Mouse (Mus musculus) midbrain, embryonic 11.5 days (tissue): ENCODE measurements at regions not wholly inside any gene's neighbourhood (a gene's known extent, or its start where the extent isn't known, plus 50 kb on each side); places are given as distances from the start of the nearest gene placed in this dataset.

ENCODE experiments used
- ATAC-seq: fragments of 200-750 bp; cut with Nextera tagmentation; 2 replicates; pipeline ENCODE4 v1.8.0; 2017; ENCODE audit warnings: moderate TSS enrichment, moderate library complexity; ENCODE audit not compliant: low FRiP score
- DNase-seq: peaks from one replicate; pipeline ENCODE4 v3.0.0; 2015; ENCODE audit warnings: low spot score; ENCODE audit errors: missing footprints
- H3K27ac ChIP-seq: fragments of 300-500 bp; sonication (generic); 2 replicates; pipeline ENCODE4 v1.5.1; 2014; ENCODE audit warnings: low read depth, low read length
- H3K27me3 ChIP-seq: fragments of 300-500 bp; sonication (generic); 2 replicates; pipeline ENCODE4 v1.6.1; 2014; ENCODE audit warnings: mild to moderate bottlenecking, low read length, moderate library complexity, mixed read lengths; ENCODE audit not compliant: control insufficient read depth, insufficient read depth
- H3K36me3 ChIP-seq: fragments of 300-500 bp; sonication (generic); 2 replicates; pipeline ENCODE4 v1.6.1; 2014; ENCODE audit warnings: mild to moderate bottlenecking, low read length, moderate library complexity, mixed read lengths; ENCODE audit not compliant: control insufficient read depth, insufficient read depth
- H3K4me1 ChIP-seq: fragments of 300-500 bp; sonication (generic); 2 replicates; pipeline ENCODE4 v1.6.1; 2014; ENCODE audit warnings: low read length; ENCODE audit not compliant: control insufficient read depth, insufficient read depth
- H3K4me2 ChIP-seq: fragments of 300-500 bp; sonication (generic); 2 replicates; pipeline ENCODE4 v1.6.1; 2014; ENCODE audit warnings: mild to moderate bottlenecking, moderate library complexity
- H3K4me3 ChIP-seq: fragments of 300-500 bp; sonication (generic); 2 replicates; pipeline ENCODE4 v1.5.1; 2014; ENCODE audit warnings: low read depth, low read length
- H3K9ac ChIP-seq: fragments of 300-500 bp; sonication (generic); 2 replicates; pipeline ENCODE4 v1.6.1; 2014; ENCODE audit warnings: low read length
- H3K9me3 ChIP-seq: fragments of 300-500 bp; sonication (generic); 2 replicates; pipeline ENCODE4 v1.6.1; 2016; ENCODE audit warnings: low read length; ENCODE audit not compliant: control insufficient read depth
- WGBS: fragments of 180-500 bp; shearing (Covaris S2); extraction: QIAGEN DNeasy Blood & Tissue Kit; methylation state at CpG from one replicate; pipeline ENCODE4 v1.1.7; 2014; 5-methylcytosine and 5-hydroxymethylcytosine counted together

DNA sequence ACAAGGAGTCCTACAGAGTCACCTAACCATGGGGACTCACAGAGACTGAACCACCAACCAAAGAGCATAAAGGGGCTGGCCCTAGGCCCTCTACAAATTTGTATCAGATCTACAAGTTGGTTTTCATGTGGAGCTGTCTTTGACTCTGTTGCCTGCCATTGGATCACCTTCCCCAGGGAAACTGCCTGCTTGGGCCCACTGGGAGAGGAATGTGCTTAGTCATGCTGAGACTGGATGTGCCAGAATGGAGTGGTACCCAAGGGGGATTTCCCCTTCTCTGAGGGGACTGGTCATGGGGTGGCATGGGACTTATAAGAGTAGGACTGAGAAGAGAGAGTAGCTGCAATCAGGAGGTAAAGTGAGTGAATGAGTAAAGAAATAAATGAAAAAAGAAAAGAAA, 844.8 kb upstream of the Cited2 start:
- no peak for DNase-seq
- H3K4me1 ChIP-seq = no peaks in the 10 kb centered on the region
- H3K9ac ChIP-seq = no peak overlapping the region
- no peaks in the 10 kb centered on the region for H3K9me3 ChIP-seq
- no peak overlapping the region for H3K4me2 ChIP-seq
- H3K36me3 ChIP-seq = no peaks in the 10 kb centered on the region
- no peak for ATAC-seq
- no peak overlapping the region for H3K4me3 ChIP-seq
- no peaks in the 10 kb centered on the region for H3K27me3 ChIP-seq
- H3K27ac ChIP-seq = no peak overlapping the region

DNA sequence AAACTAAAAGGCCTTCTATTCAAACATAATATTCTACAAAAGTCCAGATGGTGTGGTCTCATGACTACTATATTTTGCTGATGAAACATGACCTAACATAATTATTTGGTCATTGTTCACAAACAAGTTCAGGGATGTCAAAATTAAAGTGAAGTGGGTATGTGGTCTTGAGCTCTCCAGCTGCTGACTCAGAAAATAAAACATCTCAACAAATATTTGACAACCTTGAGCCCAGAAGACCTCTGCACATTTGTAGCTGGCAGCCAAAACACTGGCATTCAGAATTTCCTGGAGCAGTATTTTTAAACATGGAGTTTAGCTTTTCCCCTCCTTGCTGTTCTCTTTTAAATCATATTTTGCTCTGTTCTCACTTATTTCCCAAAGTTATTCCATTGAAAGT, 829.7 kb upstream of the Cited2 start:
- no peaks in the 10 kb centered on the region for H3K4me1 ChIP-seq
- no peak for ATAC-seq

DNA sequence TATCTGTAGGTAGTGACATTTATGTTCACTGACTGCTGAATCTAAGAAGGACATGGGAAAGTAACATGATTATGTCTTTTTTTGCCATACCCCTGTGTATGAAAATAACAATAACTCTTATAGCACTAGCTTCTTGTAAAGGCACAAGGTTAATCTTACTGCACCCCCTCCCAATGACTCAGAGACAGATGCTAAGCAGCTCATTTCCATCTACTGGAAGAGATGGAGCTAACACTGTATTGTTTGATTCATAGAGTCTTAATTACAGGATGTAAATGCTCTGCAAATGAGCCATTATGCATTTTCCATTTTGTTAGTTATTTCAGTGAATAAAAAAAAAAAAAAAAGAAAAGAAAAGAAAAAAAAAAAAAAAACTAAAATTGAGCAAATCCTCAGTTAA, 827.7 kb upstream of the Cited2 start:
- DNase-seq (no peak), ATAC-seq (no peak)
- H3K4me3 ChIP-seq = no peak overlapping the region
- H3K9ac ChIP-seq = no peak overlapping the region
- H3K27me3 ChIP-seq = no peaks in the 10 kb centered on the region
- H3K9me3 ChIP-seq = no peaks in the 10 kb centered on the region
- no peaks in the 10 kb centered on the region for H3K4me1 ChIP-seq
- H3K36me3 ChIP-seq = no peaks in the 10 kb centered on the region
- no peak overlapping the region for H3K4me2 ChIP-seq
- no peak overlapping the region for H3K27ac ChIP-seq

More for the DNA sequence above, 829.7 kb upstream of the Cited2 start:
- no peak for DNase-seq
- H3K9me3 ChIP-seq = no peaks in the 10 kb centered on the region
- H3K4me2 ChIP-seq = no peak overlapping the region
- no peak overlapping the region for H3K9ac ChIP-seq
- H3K27ac ChIP-seq = no peak overlapping the region
- H3K4me3 ChIP-seq = no peak overlapping the region
- no peaks in the 10 kb centered on the region for H3K36me3 ChIP-seq
- H3K27me3 ChIP-seq = no peaks in the 10 kb centered on the region

DNA sequence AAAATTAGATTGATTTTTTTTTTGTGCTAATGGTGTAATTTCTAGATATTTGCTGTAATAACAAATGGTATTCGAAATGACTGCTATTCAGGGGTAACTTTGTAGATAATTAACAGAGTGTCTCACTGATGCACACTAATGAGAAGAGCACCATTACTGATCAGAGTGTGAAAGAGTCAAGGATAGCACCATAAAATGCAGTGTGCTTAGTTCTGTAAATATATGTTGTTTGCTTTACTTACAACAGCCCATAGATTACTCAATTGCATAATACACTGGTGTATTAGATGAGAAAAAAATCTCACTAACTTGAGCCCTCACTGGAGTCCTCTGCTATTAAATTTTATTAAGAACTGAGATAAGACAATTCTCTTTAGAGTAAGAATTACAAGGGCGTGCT, 800.1 kb upstream of the Cited2 start:
- no peak overlapping the region for H3K9ac ChIP-seq
- no peaks in the 10 kb centered on the region for H3K4me1 ChIP-seq
- no peak overlapping the region for H3K27ac ChIP-seq
- 80% methylated on average over 2 of the region's 2 CpGs for WGBS
- ATAC-seq (no peak), DNase-seq (no peak)
- no peak overlapping the region for H3K4me3 ChIP-seq
- no peaks in the 10 kb centered on the region for H3K27me3 ChIP-seq
- no peaks in the 10 kb centered on the region for H3K36me3 ChIP-seq
- no peak overlapping the region for H3K4me2 ChIP-seq
- no peaks in the 10 kb centered on the region for H3K9me3 ChIP-seq

DNA sequence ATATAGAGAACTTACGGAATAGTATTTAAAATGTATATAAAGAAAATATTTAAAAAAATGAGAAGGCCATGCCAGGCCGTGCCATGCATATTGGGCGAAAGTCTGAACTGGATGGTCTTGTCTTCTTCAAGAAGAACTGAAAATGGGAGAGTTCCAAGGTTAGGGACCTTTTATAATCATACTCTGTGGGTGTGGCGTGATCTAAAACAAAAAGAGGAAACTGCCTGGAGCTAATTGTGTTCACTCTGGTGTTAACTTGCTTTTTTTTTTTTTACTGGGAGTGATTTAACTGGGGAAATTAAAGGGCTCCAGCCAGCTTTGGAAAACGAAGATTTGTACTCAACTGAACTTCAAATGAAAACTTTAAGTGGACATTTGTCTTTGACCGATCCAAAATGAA, 799.2 kb upstream of the Cited2 start:
- Histone ChIP-seq H3K9ac (no peak overlapping the region), H3K27me3 (no peaks in the 10 kb centered on the region), H3K4me1 (no peaks in the 10 kb centered on the region), H3K27ac (no peak overlapping the region), H3K36me3 (no peaks in the 10 kb centered on the region), H3K9me3 (no peaks in the 10 kb centered on the region), H3K4me3 (no peak overlapping the region), H3K4me2 (no peak overlapping the region)
- no peak for DNase-seq
- ATAC-seq = no peak
- WGBS = 89% methylated on average over 6 of the region's 6 CpGs

DNA sequence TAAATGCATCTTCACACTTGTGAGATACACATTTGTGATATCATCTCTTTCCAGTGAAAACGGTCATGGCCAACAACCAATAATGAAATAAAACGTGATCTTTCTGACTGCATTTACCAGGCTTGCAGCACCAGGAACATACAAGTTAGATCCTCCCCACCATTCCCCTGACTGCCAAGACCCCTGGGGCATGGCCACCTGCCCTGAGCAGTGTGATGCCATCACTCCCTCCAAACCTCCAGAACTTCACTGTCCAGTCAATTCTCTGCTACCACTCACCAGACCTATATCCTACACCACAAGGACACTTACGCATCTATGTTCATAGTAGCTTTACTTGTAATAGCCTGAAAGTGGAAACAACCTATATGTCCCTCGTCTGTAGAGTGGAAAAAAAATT, 785.3 kb upstream of the Cited2 start:
- no peak overlapping the region for H3K4me2 ChIP-seq
- 90% methylated on average over 4 of the region's 4 CpGs for WGBS
- no peak overlapping the region for H3K9ac ChIP-seq
- H3K4me1 ChIP-seq = no peaks in the 10 kb centered on the region
- no peak overlapping the region for H3K27ac ChIP-seq
- H3K4me3 ChIP-seq = no peak overlapping the region
- no peaks in the 10 kb centered on the region for H3K27me3 ChIP-seq
- no peaks in the 10 kb centered on the region for H3K9me3 ChIP-seq
- DNase-seq (no peak), ATAC-seq (no peak)
- no peaks in the 10 kb centered on the region for H3K36me3 ChIP-seq

DNA sequence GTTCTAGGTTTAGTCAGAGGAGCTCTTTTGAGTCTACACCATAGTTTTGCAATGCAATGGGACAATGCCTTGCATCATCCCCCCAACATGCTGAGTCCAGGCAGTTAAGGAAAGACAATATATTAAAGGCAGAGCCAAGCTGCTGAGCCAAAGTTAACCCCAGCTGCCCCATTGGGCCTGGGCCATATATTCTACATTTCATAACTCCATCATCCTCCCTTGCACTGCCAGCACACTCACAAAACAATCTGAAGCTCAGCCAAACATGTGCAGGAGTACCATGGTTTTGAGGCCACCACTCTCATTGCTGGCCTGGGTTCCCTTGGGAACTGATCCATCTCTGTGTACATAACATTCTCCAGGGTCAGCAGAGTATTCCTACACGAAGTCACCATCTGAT, 771.4 kb upstream of the Cited2 start:
- Histone ChIP-seq H3K36me3 (no peaks in the 10 kb centered on the region), H3K27me3 (no peaks in the 10 kb centered on the region), H3K9ac (no peak overlapping the region), H3K9me3 (no peaks in the 10 kb centered on the region), H3K27ac (no peak overlapping the region), H3K4me2 (no peak overlapping the region), H3K4me3 (no peak overlapping the region), H3K4me1 (no peaks in the 10 kb centered on the region)
- 60% methylated on average over 1 of the region's 1 CpGs for WGBS
- DNase-seq (no peak), ATAC-seq (no peak)

DNA sequence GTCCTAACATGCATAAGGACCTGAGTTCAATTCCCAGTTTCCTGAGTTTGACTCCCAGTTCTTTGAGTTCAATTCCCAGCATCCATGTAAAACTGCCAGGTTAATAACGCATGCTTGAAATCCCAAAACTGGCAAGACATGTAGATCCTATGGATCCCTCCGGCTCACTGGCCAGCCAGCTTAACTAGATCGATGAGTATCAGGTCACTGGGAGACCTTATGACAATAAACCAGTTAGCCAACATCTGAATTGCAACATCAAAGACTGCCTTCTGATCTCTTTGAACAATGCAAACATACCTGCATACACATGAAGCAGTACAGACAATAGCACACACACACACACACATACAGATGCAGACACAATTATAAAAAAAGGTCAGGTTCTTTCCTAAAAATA, 762.0 kb upstream of the Cited2 start:
- no peak overlapping the region for H3K4me3 ChIP-seq
- H3K27ac ChIP-seq = no peak overlapping the region
- DNase-seq (no peak), ATAC-seq (no peak)
- no peak overlapping the region for H3K9ac ChIP-seq
- WGBS = 88% methylated on average over 3 of the region's 3 CpGs
- H3K4me2 ChIP-seq = no peak overlapping the region
- H3K27me3 ChIP-seq = no peaks in the 10 kb centered on the region
- H3K9me3 ChIP-seq = no peaks in the 10 kb centered on the region
- no peaks in the 10 kb centered on the region for H3K36me3 ChIP-seq
- H3K4me1 ChIP-seq = no peaks in the 10 kb centered on the region

DNA sequence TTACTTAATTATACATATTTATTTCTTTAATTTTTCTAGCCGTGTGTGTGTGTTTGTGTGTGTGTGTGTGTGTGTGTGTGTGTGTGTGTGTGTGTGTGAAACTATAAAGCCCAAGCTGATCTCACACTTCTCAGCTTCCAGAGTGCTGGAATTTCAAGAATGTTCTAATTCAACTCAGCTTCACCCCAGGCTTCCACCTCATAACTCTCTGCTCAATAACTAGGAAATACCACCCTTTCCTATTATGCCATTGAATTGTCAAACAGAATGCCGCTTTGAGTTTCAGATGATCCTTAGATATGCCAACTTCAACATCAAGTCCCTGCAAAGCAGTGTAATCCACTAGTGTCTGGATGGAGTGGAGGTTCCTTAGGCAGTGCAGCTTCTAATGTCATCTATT, 760.6 kb upstream of the Cited2 start:
- H3K4me1 ChIP-seq = no peaks in the 10 kb centered on the region
- no peak overlapping the region for H3K9ac ChIP-seq
- no peak overlapping the region for H3K4me2 ChIP-seq
- H3K27ac ChIP-seq = no peak overlapping the region
- no peaks in the 10 kb centered on the region for H3K27me3 ChIP-seq
- ATAC-seq (no peak), DNase-seq (no peak)
- no peaks in the 10 kb centered on the region for H3K36me3 ChIP-seq
- 79% methylated on average over 2 of the region's 2 CpGs for WGBS
- no peak overlapping the region for H3K4me3 ChIP-seq
- H3K9me3 ChIP-seq = no peaks in the 10 kb centered on the region

DNA sequence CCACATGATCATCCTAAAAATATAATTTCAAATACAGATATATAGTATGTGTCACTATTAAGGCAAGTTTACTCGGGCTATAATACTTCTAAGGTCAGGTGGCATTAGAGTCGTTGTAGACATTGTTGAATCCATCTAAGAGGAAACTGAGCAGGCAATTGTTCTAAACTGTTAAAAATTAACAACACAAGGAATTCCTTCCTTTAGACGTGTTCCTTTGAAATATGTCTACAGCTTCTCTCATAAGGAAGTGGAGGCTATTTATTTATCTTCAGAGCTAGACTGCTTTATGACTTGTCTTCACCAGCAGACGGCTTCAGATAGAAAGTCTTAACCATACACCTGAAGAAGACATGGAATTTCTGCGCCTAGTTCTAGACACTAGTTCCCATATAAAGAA, 744.2 kb upstream of the Cited2 start:
- Histone ChIP-seq H3K4me1 (no peaks in the 10 kb centered on the region), H3K9me3 (no peaks in the 10 kb centered on the region), H3K4me2 (no peak overlapping the region), H3K4me3 (no peak overlapping the region), H3K36me3 (no peaks in the 10 kb centered on the region), H3K9ac (no peak overlapping the region), H3K27ac (no peak overlapping the region), H3K27me3 (no peaks in the 10 kb centered on the region)
- 92% methylated on average over 5 of the region's 5 CpGs for WGBS
- no peak for DNase-seq
- ATAC-seq = no peak
